ENCODE assay signal across 27 mouse cellular contexts in genomic region chr2:121446506-121446905, GRCm38 (mm10). TPM values are rescaled to one million over a fixed set of nuclear protein-coding genes. Genes with fewer than 3 reads are reported as not detected.
"Had no signal": no experiment of that assay in that cellular context is flagged by ENCODE, and none has a peak within 500 bp of the region (broad histone marks: within the 10 kb centered on the region; RNA-seq: fewer than 3 reads in every experiment).

No protein-coding gene starts in this region.

- H3K27ac ChIP-seq: kidney, embryonic 15.5 days; left cerebral cortex, adult 2 months; limb, embryonic 12.5 days; limb, embryonic 15.5 days; liver, embryonic 14.5 days; macrophage; neural tube, embryonic 12.5 days; neural tube, embryonic 15.5 days; stomach, postnatal 0 days had no signal

- DNase-seq: kidney, adult 11 months; kidney, adult 8-10 months; kidney, postnatal 10 days; kidney, postnatal 36 days; layer of hippocampus, postnatal 36 days; left cerebral cortex, postnatal 4 days; liver, postnatal 0 days; lung, embryonic 14.5 days; midbrain, embryonic 14.5 days; right cerebral cortex, adult 18-20 months; right cerebral cortex, postnatal 14 days; right cerebral cortex, postnatal 4 days; thymus, adult 2 months; thymus, postnatal 25 days had no signal

- H3K27me3 ChIP-seq: kidney, embryonic 15.5 days had no signal

- H3K9me3 ChIP-seq: kidney, embryonic 15.5 days; limb, embryonic 12.5 days; limb, embryonic 15.5 days; neural tube, embryonic 12.5 days; neural tube, embryonic 15.5 days had no signal

- H3K4me3 ChIP-seq: kidney, embryonic 15.5 days; left cerebral cortex, adult 2 months; limb, embryonic 12.5 days; limb, embryonic 15.5 days; neural tube, embryonic 12.5 days; neural tube, embryonic 15.5 days had no signal

RNA-seq across cellular contexts. Expression of gene Ell3, which starts 2.4 kb away (rescaled TPM):
- total RNA-seq: layer of hippocampus, adult 8-10 months; layer of hippocampus, postnatal 10 days; layer of hippocampus, postnatal 36 days; left cerebral cortex, adult 2 months; left cerebral cortex, postnatal 14 days; left cerebral cortex, postnatal 4 days; megakaryocyte-erythroid progenitor cell, adult 5-6 weeks had no signal

RNA-seq across cellular contexts. Expression of gene Serinc4, which starts 10.1 kb away (rescaled TPM):
- total RNA-seq: megakaryocyte-erythroid progenitor cell, adult 5-6 weeks had no signal
- polyA plus RNA-seq: limb, embryonic 12.5 days; liver, postnatal 0 days; lung, embryonic 14.5 days had no signal
